Mouse (Mus musculus) ES-E14 (cell line): Measurements from ENCODE around the gene Tmem170b. TPM values are rescaled to one million over a fixed set of nuclear protein-coding genes. Genes with fewer than 3 reads are reported as not detected.

Experiments used
- DNase-seq: peaks from one replicate; pipeline ENCODE4 v3.0.0-alpha.2; 2013; ENCODE audit warnings: low read depth, low spot score
- H3K27ac ChIP-seq: 2 replicates; pipeline ENCODE4 v1.5.1; 2012; ENCODE audit warnings: low read depth, mild to moderate bottlenecking, low read length, moderate library complexity, mixed read lengths; ENCODE audit not compliant: poor library complexity, insufficient read depth, severe bottlenecking
- H3K36me3 ChIP-seq: 2 replicates; pipeline ENCODE4 v1.6.1; 2012; ENCODE audit warnings: mild to moderate bottlenecking, low read length, moderate library complexity, mixed read lengths; ENCODE audit not compliant: control insufficient read depth, poor library complexity, insufficient read depth, severe bottlenecking
- H3K4me1 ChIP-seq, 2 experiments: fragments of 150-350 bp in 1 of 2; sonication (generic) in 1 of 2; 2 replicates each; pipeline ENCODE4 v1.6.1; 2012; ENCODE audit warnings: low read length in 2 of 2, mild to moderate bottlenecking in 1 of 2, mixed read lengths in 1 of 2; ENCODE audit not compliant: control insufficient read depth in 2 of 2, insufficient read depth in 2 of 2, poor library complexity in 1 of 2
- H3K4me3 ChIP-seq, 2 experiments: fragments of 150-350 bp in 1 of 2; sonication (generic) in 1 of 2; 2 replicates each; pipeline ENCODE4 v1.5.1; 2012; ENCODE audit warnings: low read length in 2 of 2, low read depth in 1 of 2, mild to moderate bottlenecking in 1 of 2, mixed read lengths in 1 of 2; ENCODE audit not compliant: insufficient read depth in 1 of 2, poor library complexity in 1 of 2, severe bottlenecking in 1 of 2
- H3K9ac ChIP-seq: 2 replicates; pipeline ENCODE4 v1.6.1; 2012; ENCODE audit warnings: low read depth, mild to moderate bottlenecking, low read length, mixed read lengths; ENCODE audit not compliant: poor library complexity, insufficient read depth, severe bottlenecking
- H3K9me3 ChIP-seq: fragments of 150-350 bp; sonication (generic); 2 replicates; pipeline ENCODE4 v1.6.1; 2012; ENCODE audit warnings: low read depth, mild to moderate bottlenecking, low read length; ENCODE audit not compliant: control insufficient read depth, insufficient read depth
- CHD2 ChIP-seq: IDR thresholded peaks from 2 replicates; pipeline ENCODE4 v1.6.1; 2014; ENCODE audit warnings: mild to moderate bottlenecking, low read depth, low read length, inconsistent platforms
- HCFC1 ChIP-seq: IDR thresholded peaks from 2 replicates; pipeline ENCODE4 v1.6.1; 2012; ENCODE audit warnings: low read length, inconsistent platforms, borderline replicate concordance; ENCODE audit not compliant: insufficient read depth
- MAFK ChIP-seq: IDR thresholded peaks from 2 replicates; pipeline ENCODE4 v1.6.1; 2014; ENCODE audit warnings: mild to moderate bottlenecking, low read depth, low read length, inconsistent platforms; ENCODE audit not compliant: insufficient read depth
- ZC3H11A ChIP-seq: IDR thresholded peaks from 2 replicates; pipeline ENCODE4 v1.6.1; 2012; ENCODE audit warnings: low read depth, mild to moderate bottlenecking, inconsistent platforms, low read length, borderline replicate concordance
- ZNF384 ChIP-seq: IDR thresholded peaks from 2 replicates; pipeline ENCODE4 v1.6.1; 2012; ENCODE audit warnings: low read depth, low read length, inconsistent platforms
- in situ Hi-C, 2 experiments: fragments of 600-800 bp; cut with MboI; formaldehyde crosslinking; loops; one replicate each; pipeline ENCODE4 v1.15.1; 2025; ENCODE audit warnings: low sequenced_read_pairs in 2 of 2, inconsistent platforms in 1 of 2; ENCODE audit not compliant: unreplicated experiment in 2 of 2
- total RNA-seq: library from RNA; depleted of rRNA; stranded (reverse); fragments of 300-350 nt; gene quantifications from 2 replicates; pipeline ENCODE4 v1.2.3, GENCODE M21; 2012; rRNA removed

The Tmem170b gene
- total RNA-seq, 1 experiment, result 4.4 TPM

DNA sequence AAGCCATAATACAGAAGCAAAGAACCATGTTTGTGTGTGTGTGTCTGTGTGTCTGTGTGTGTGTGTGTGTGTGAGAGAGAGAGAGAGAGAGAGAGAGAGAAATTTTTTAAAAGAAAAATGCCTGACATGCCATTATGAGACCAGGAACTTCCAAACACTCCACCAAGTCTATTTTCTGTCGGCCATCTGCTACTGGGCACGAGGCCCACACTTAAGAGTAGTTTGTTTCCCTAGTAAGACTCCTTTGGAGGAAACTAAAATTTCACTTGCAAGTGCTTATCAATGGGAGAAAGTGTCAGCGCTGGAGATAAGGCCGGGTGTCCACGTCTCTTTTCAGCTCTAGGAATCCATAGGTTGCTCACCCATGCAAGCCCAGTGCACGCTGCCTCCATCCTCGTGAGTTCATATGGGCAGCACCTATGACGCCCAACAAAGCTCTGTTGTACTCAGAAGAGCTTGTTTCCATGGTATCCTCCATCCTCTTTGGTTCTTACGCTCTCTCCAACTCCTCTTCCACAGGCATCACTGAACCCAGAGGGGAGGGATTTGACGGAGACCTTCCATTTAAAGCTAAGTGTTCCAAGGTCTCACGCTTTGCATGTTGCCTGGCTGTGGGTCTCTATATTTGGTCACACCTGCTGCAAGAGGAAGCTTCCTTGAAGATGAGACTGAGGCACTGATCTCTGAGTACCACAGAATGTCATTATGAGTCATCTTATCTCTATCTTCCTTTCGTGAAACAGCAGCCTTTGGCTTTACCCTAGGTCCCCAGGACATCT, 76.8 kb downstream of the Tmem170b start:
- Histone ChIP-seq H3K27ac (no peak overlapping the region), H3K36me3 (no peaks in the 10 kb centered on the region), H3K4me1 (no peaks in the 10 kb centered on the region), H3K9me3 (no peaks in the 10 kb centered on the region), H3K9ac (no peak overlapping the region), H3K4me3 (no peak overlapping the region)
- no peak for DNase-seq
- in situ Hi-C loops, result no loop called here
- TF ChIP-seq ZC3H11A, result no peak
- no peak for TF ChIP-seq ZNF384
- no peak for TF ChIP-seq MAFK
- no peak for TF ChIP-seq CHD2
- no peak for TF ChIP-seq HCFC1

DNA sequence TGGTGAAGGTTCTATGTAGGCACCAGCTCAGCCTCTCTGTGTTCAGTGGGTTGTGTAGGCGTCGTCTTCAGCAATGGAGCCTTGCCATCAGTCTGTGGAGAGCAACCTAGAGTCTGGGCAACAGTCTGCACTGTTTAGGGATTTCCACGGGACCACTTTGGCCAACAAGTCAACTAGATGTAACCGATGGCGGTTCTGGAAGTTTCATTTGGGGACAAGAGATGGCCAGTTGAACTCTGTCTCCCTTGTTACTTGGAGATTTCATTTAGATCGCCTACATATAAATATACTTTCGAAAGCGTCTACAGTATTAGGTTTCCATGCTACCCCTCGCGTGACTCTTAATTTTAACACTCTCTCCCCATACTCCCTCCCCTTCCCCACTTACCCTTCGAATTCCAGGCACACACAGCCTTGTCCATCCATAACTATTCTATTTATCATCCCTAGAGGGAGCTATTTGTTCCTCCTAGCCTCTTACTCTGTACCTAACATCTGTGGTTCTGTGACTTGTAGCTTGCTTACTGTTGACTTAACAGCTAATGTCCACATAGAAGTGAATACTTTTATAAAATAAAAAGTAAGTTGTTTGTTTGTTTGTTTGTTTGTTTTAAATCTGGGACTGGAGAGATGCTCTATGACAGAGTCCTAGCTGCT, 77.8 kb downstream of the Tmem170b start:
- no peak for DNase-seq
- in situ Hi-C loops, result no loop called here
- no peaks in the 10 kb centered on the region for H3K4me1 ChIP-seq
- H3K9me3 ChIP-seq, result no peaks in the 10 kb centered on the region
- no peak overlapping the region for H3K4me3 ChIP-seq
- H3K36me3 ChIP-seq, result no peaks in the 10 kb centered on the region
- TF ChIP-seq MAFK, result no peak
- no peak for TF ChIP-seq CHD2
- TF ChIP-seq ZNF384, result no peak
- no peak for TF ChIP-seq ZC3H11A
- TF ChIP-seq HCFC1, result no peak
- H3K27ac ChIP-seq, result no peak overlapping the region
- H3K9ac ChIP-seq, result no peak overlapping the region

DNA sequence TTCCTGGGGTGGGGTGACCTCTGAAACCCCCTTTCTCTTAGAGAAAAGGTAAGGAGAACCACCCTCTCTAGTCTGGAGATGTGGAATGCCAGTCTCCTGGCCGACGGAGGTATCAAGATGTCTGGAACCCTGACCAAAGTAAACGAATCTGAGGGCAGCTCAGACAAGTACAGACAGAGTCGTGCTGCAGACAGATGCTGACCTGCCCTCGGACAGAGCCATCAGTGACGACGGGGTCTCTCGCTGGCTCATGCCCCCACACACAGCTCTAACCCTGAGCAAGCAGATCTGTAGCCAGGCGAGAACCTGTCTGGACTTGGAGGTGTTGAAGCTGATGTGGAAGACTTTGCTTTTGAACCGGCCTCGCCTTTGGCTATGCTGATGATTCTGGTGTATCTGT, 79.8 kb downstream of the Tmem170b start:
- H3K27ac ChIP-seq, result no peak overlapping the region
- H3K4me1 ChIP-seq, result no peaks in the 10 kb centered on the region
- no peak for DNase-seq
- no peak overlapping the region for H3K4me3 ChIP-seq
- no peak overlapping the region for H3K9ac ChIP-seq
- H3K36me3 ChIP-seq, result no peaks in the 10 kb centered on the region
- H3K9me3 ChIP-seq, result no peaks in the 10 kb centered on the region
- TF ChIP-seq MAFK (no peak), HCFC1 (no peak), CHD2 (no peak), ZNF384 (no peak), ZC3H11A (no peak)
- in situ Hi-C loops, result no loop called here

DNA sequence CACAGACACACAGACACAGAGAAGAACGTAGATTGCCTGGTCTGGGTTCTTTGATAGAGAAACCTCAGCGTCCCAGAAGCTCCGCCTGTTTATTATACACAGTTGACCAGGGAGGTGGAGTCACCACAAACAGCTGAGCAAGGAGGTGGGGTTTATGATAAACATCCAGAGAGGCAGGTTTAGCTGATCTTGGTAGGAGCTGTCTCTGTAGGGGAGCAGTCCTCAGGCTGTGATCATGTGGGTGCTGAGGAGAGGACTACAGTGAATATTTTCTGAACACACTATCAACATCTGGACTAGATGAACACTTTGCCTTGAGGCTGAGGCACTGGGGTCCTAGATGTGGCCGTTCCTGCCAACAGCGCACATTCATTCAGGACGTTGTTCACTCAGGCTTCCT, 83.3 kb downstream of the Tmem170b start:
- TF ChIP-seq MAFK (no peak), ZNF384 (no peak), CHD2 (no peak)
- H3K36me3 ChIP-seq, result no peaks in the 10 kb centered on the region
- in situ Hi-C loops, result no loop called here
- H3K9me3 ChIP-seq, result no peaks in the 10 kb centered on the region
- H3K4me3 ChIP-seq, result no peak overlapping the region
- no peak for DNase-seq
- no peak overlapping the region for H3K9ac ChIP-seq
- H3K27ac ChIP-seq, result no peak overlapping the region
- no peaks in the 10 kb centered on the region for H3K4me1 ChIP-seq

DNA sequence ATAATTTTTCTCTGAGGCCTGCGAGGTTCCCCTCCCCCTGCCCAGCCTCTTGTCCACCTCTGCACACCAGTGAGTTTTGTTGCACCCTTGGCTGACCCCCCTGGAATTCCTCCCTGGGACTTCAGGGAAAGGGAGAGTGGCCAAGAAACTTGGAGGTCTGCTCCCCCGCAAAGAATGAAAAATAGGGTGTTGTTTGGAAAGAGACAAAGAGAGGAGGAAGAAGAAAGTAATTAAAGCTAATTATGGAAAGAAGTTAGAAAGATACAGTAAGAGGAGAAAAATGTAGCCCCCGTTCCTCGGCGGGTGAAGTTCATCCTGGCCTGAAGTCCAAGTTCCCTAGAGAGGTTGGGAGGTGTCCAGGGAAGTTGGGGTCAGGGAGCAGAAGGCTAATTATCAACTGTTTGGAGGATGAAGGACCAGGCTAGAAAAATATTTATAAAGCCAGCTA, 83.9 kb downstream of the Tmem170b start:
- no peak for DNase-seq
- no peak for TF ChIP-seq ZNF384
- Histone ChIP-seq H3K27ac (no peak overlapping the region), H3K36me3 (no peaks in the 10 kb centered on the region), H3K9ac (no peak overlapping the region), H3K4me1 (no peaks in the 10 kb centered on the region), H3K4me3 (no peak overlapping the region), H3K9me3 (no peaks in the 10 kb centered on the region)
- in situ Hi-C loops, result no loop called here

Other genes with a start within 250 kb of the Tmem170b start
- 3.1 and 4.4 TPM in 2 replicates for gene Nedd9, start 118.5 kb upstream of the Tmem170b start, total RNA-seq
- gene Adtrp, start 241.8 kb downstream of the Tmem170b start, total RNA-seq, result 0.32 and 0.58 TPM in 2 replicates